Mouse (Mus musculus) hematopoietic multipotent progenitor cell, adult 10-12 weeks (in vitro differentiated cells): ENCODE measurements around the gene Btbd35f23. TPM values are rescaled to one million over a fixed set of nuclear protein-coding genes. Genes with fewer than 3 reads are reported as not detected.

Experiments used
- polyA plus RNA-seq: library from polyadenylated mRNA; stranded (reverse); fragments of >175 nt; gene quantifications from 2 replicates; pipeline ENCODE4 v1.2.3, GENCODE M21; 2012; ENCODE audit warnings: low replicate concordance

The Btbd35f23 gene
- not detected in 2 replicates for polyA plus RNA-seq

DNA sequence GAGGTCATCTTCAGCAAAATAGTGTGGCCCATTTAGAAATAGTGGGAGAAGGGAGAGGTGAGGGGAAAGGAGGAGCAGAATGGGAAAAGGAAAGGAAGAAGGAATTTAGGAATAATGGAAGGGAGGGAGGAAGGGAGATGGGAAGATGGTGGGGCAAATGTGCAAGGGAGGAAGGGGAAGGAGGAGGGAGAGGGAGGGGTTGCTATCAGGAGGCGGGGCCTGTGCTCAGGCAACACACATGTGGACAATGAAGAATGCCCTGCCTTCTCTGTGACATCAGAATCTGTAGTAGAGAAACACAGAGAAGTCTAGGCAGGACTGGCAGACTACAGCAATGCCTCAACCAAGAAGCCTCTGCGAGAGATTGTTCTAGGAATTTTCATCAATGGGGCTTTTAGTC, at the start of gene Btbd35f23:
Btbd35f23 (plus strand) TSS at position 301 of the 400 bp plus-strand sequence.

Other genes with a start within 250 kb of the Btbd35f23 start
- gene Btbd35f24, start 119.0 kb downstream of the Btbd35f23 start, polyA plus RNA-seq: not detected in 2 replicates